Mouse (Mus musculus) olfactory bulb, adult 2 months (tissue): ENCODE data around the gene Gm12845.

Source experiments
- CTCF ChIP-seq: fragments of 200-500 bp; IDR thresholded peaks from 2 replicates; pipeline ENCODE4 v1.5.1; 2012; ENCODE audit warnings: low read depth, mild to moderate bottlenecking, low read length, moderate library complexity; ENCODE audit not compliant: insufficient read depth
- POLR2A ChIP-seq: fragments of 200-500 bp; IDR thresholded peaks from 2 replicates; pipeline ENCODE4 v1.6.1; 2012; ENCODE audit warnings: mild to moderate bottlenecking, low read depth, low read length, moderate library complexity; ENCODE audit not compliant: insufficient read depth

GRCm38 (mm10) chr4:117680963-117681362, 43.2 kb upstream of the Gm12845 start:
- TF ChIP-seq CTCF (no peak), POLR2A (no peak)
